17 mouse cellular contexts compared by ENCODE assay signal in the genomic region with DNA sequence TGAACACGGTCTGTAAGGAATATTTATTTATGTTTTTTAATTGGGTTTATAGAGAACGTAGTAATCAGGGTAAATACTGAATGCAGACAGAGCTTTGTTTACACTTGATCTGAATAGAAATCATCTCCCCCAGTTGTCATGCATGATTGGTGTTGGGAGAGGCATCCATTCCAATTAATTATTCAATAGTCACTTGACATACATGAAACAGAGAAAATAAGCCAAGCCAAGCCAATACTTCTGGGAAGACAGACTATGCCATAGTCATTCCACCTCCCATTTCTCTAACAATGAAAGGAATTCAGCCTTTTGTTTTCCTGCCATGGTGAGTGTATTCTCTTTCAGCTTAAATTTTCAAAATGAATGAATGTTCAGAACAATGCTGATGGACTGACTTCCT. TPM values are rescaled to one million over a fixed set of nuclear protein-coding genes. Genes with fewer than 3 reads are reported as not detected.
DNase-seq lines count a peak whose midpoint lies in the region; ATAC-seq and TF ChIP-seq lines count a peak whose summit lies in the region.
"Had no signal": no experiment of that assay in that cellular context is flagged by ENCODE, and none has a peak within 500 bp of the region (broad histone marks: within the 10 kb centered on the region; RNA-seq: fewer than 3 reads in every experiment).

No protein-coding gene starts in this region.

- H3K9ac ChIP-seq in hindbrain, embryonic 14.5 days = peak overlapping the region; percentile 51
- no peak overlapping the region; the same call in 1 of the 2 replicates for H3K9ac ChIP-seq in midbrain, postnatal 0 days (replicated peaks; ENCODE audit: low read length, poor library complexity, severe bottlenecking)
- H3K9ac ChIP-seq in kidney, embryonic 16.5 days (replicated peaks; ENCODE audit: low read length) = no peak overlapping the region
- no peak overlapping the region for H3K9ac ChIP-seq in kidney, embryonic 14.5 days (ENCODE audit: low read depth, low read length)
- H3K9ac ChIP-seq: embryonic facial prominence, embryonic 15.5 days; heart, embryonic 12.5 days; limb, embryonic 12.5 days; liver, embryonic 14.5 days had no signal

- peaks cover 21% of the 10 kb centered on the region for H3K4me1 ChIP-seq in hindbrain, embryonic 14.5 days (replicated peaks; ENCODE audit: control insufficient read depth, insufficient read depth, low read length)
- peaks cover 4% of the 10 kb centered on the region; the same call in 1 of the 2 replicates for H3K4me1 ChIP-seq in midbrain, postnatal 0 days (ENCODE audit: insufficient read depth, low read length)
- H3K4me1 ChIP-seq in kidney, embryonic 16.5 days (ENCODE audit: insufficient read depth, low read length) = no peaks in the 10 kb centered on the region
- H3K4me1 ChIP-seq in kidney, embryonic 14.5 days (ENCODE audit: control insufficient read depth, insufficient read depth, low read length) = no peaks in the 10 kb centered on the region
- H3K4me1 ChIP-seq: embryonic facial prominence, embryonic 15.5 days; heart, embryonic 12.5 days; limb, embryonic 12.5 days had no signal

- peak overlapping the region; percentile 27 for H3K4me3 ChIP-seq in hindbrain, embryonic 14.5 days (replicated peaks; ENCODE audit: low read length)
- H3K4me3 ChIP-seq in midbrain, postnatal 0 days (ENCODE audit: low read depth, low read length) = peak overlapping the region; percentile 25
- no peak overlapping the region for H3K4me3 ChIP-seq in kidney, embryonic 16.5 days (ENCODE audit: low read length)
- H3K4me3 ChIP-seq in kidney, embryonic 14.5 days (ENCODE audit: low read length) = no peak overlapping the region
- H3K4me3 ChIP-seq: embryonic facial prominence, embryonic 15.5 days; heart, embryonic 12.5 days; limb, embryonic 12.5 days had no signal

- peaks cover 19% of the 10 kb centered on the region for H3K9me3 ChIP-seq in hindbrain, embryonic 14.5 days (ENCODE audit: control insufficient read depth, low read length)
- 0 out of 2 replicates have a peak, but pooled peaks cover 5% of the 10 kb centered on the region for H3K9me3 ChIP-seq in midbrain, postnatal 0 days (ENCODE audit: low read length)
- H3K9me3 ChIP-seq in kidney, embryonic 16.5 days (ENCODE audit: low read length) = peaks cover 9% of the 10 kb centered on the region
- peaks cover 10% of the 10 kb centered on the region; the same call in 1 of the 2 replicates for H3K9me3 ChIP-seq in kidney, embryonic 14.5 days (ENCODE audit: control insufficient read depth, low read length)
- H3K9me3 ChIP-seq: embryonic facial prominence, embryonic 15.5 days had no signal

- peaks cover 22% of the 10 kb centered on the region for H3K36me3 ChIP-seq in hindbrain, embryonic 14.5 days (replicated peaks; ENCODE audit: control insufficient read depth, insufficient read depth)
- H3K36me3 ChIP-seq in midbrain, postnatal 0 days (ENCODE audit: insufficient read depth, low read length) = peaks cover 15% of the 10 kb centered on the region
- no peaks in the 10 kb centered on the region for H3K36me3 ChIP-seq in kidney, embryonic 16.5 days (ENCODE audit: insufficient read depth, low read length)
- H3K36me3 ChIP-seq in kidney, embryonic 14.5 days (ENCODE audit: control insufficient read depth, insufficient read depth, low read length) = no peaks in the 10 kb centered on the region
- H3K36me3 ChIP-seq: embryonic facial prominence, embryonic 15.5 days; heart, embryonic 12.5 days; limb, embryonic 12.5 days had no signal

- WGBS in hindbrain, embryonic 14.5 days = 41% methylated on average over 2 of the region's 2 CpGs
- WGBS in midbrain, postnatal 0 days = 55% methylated on average over 2 of the region's 2 CpGs
- 77% methylated on average over 2 of the region's 2 CpGs for WGBS in kidney, embryonic 16.5 days
- 85% methylated on average over 2 of the region's 2 CpGs for WGBS in kidney, embryonic 14.5 days

- H3K27me3 ChIP-seq in hindbrain, embryonic 14.5 days (ENCODE audit: control insufficient read depth, insufficient read depth, low read length) = no peaks in the 10 kb centered on the region
- H3K27me3 ChIP-seq in midbrain, postnatal 0 days (ENCODE audit: insufficient read depth, low read length) = no peaks in the 10 kb centered on the region
- H3K27me3 ChIP-seq in kidney, embryonic 16.5 days (ENCODE audit: insufficient read depth, low read length) = no peaks in the 10 kb centered on the region
- H3K27me3 ChIP-seq in kidney, embryonic 14.5 days (ENCODE audit: control insufficient read depth, insufficient read depth, low read length) = no peaks in the 10 kb centered on the region
- H3K27me3 ChIP-seq: embryonic facial prominence, embryonic 15.5 days had no signal

- peak overlapping the region; percentile 59 for H3K27ac ChIP-seq in hindbrain, embryonic 14.5 days
- no peak overlapping the region for H3K27ac ChIP-seq in midbrain, postnatal 0 days (ENCODE audit: low read depth, low read length)
- H3K27ac ChIP-seq in kidney, embryonic 16.5 days (ENCODE audit: low read length) = no peak overlapping the region
- H3K27ac ChIP-seq in kidney, embryonic 14.5 days (ENCODE audit: low read depth, low read length) = no peak overlapping the region
- H3K27ac ChIP-seq: embryonic facial prominence, embryonic 15.5 days; limb, embryonic 12.5 days; liver, embryonic 14.5 days had no signal

- ATAC-seq in hindbrain, embryonic 14.5 days (ENCODE audit: low FRiP score) = no peak; the same call in 1 of the 2 replicates
- no peak for ATAC-seq in midbrain, postnatal 0 days (ENCODE audit: low FRiP score)
- no peak for ATAC-seq in kidney, embryonic 16.5 days (ENCODE audit: low FRiP score, low TSS enrichment)
- ATAC-seq in kidney, embryonic 14.5 days (ENCODE audit: low FRiP score, low TSS enrichment) = no peak
- ATAC-seq in CD4-positive, CD25-positive, alpha-beta regulatory T cell, adult 4 months = no peak

- no peak for TF ChIP-seq CTCF in midbrain, postnatal 0 days (IDR thresholded peaks at IDR 0.05)

- peak; percentile 24 for DNase-seq in cerebellum, adult 9-10 months
- DNase-seq in cerebellum, adult 11 months = no peak
- DNase-seq in Muller cell, postnatal 12 days (ENCODE audit: inconsistent ontology term) = peak; percentile 93
- peak; percentile 27 for DNase-seq in hindbrain, embryonic 14.5 days (ENCODE audit: low spot score)
- no peak for DNase-seq in midbrain, postnatal 0 days (ENCODE audit: low spot score)
- DNase-seq: cerebellum, adult 11-12 months; gastrocnemius, postnatal 14 days; kidney, adult 2 months; lung, postnatal 14 days; right cerebral cortex, adult 18-20 months had no signal

- peak overlapping the region; percentile 61 for H3K4me2 ChIP-seq in hindbrain, embryonic 14.5 days (replicated peaks)
- H3K4me2 ChIP-seq in midbrain, postnatal 0 days (ENCODE audit: low read depth, low read length, poor library complexity, severe bottlenecking) = peak overlapping the region; percentile 48
- no peak overlapping the region for H3K4me2 ChIP-seq in kidney, embryonic 16.5 days (replicated peaks; ENCODE audit: low read depth, low read length)
- no peak overlapping the region for H3K4me2 ChIP-seq in kidney, embryonic 14.5 days (replicated peaks; ENCODE audit: low read depth, low read length)
- H3K4me2 ChIP-seq: embryonic facial prominence, embryonic 15.5 days; heart, embryonic 12.5 days; limb, embryonic 12.5 days had no signal

RNA-seq across cellular contexts. Expression of a gene that starts 7.5 kb away (rescaled TPM):
- 204 and 210 TPM in 2 replicates for polyA plus RNA-seq in hindbrain, embryonic 14.5 days (2014; fragmentation: Nextera tagmentation; extraction: Ambion mirVana)
- 472 and 498 TPM in 2 replicates for total RNA-seq in midbrain, postnatal 0 days (2014; rRNA removed)
- polyA plus RNA-seq in midbrain, postnatal 0 days (2015; fragmentation: Nextera tagmentation; extraction: Ambion mirVana) = 209 and 240 TPM in 2 replicates
- polyA plus RNA-seq in kidney, embryonic 16.5 days (2015; fragmentation: Nextera tagmentation; extraction: Ambion mirVana) = 4.6 and 5.5 TPM in 2 replicates
- polyA plus RNA-seq in kidney, embryonic 14.5 days (2014; fragmentation: Nextera tagmentation; extraction: Ambion mirVana) = 7.7 and 10.1 TPM in 2 replicates
- polyA plus RNA-seq in CD4-positive, CD25-positive, alpha-beta regulatory T cell, adult 4 months (2017; shearing (Covaris generic)) = under 1 TPM in 1 of 2 experiments, not detected in 1; 0.34 TPM

Comparison
In these comparisons a context has a peak if more than half of its experiments do, and no peak if none do; other contexts are left out.
1. DNase-seq: peak in cerebellum, adult 9-10 months (single experiment), Muller cell, postnatal 12 days (single experiment) and hindbrain, embryonic 14.5 days (single experiment); none in cerebellum, adult 11 months (single experiment) and midbrain, postnatal 0 days (single experiment).
2. H3K4me2 ChIP-seq: peak in hindbrain, embryonic 14.5 days (single experiment) and midbrain, postnatal 0 days (single experiment); none in kidney, embryonic 16.5 days (single experiment) and kidney, embryonic 14.5 days (single experiment).
3. H3K4me3 ChIP-seq: peak in hindbrain, embryonic 14.5 days (single experiment) and midbrain, postnatal 0 days (single experiment); none in kidney, embryonic 16.5 days (single experiment) and kidney, embryonic 14.5 days (single experiment).
4. RNA of a gene that starts 7.5 kb away (polyA plus RNA-seq): 209 to 240 TPM in midbrain, postnatal 0 days and 204 to 210 TPM in hindbrain, embryonic 14.5 days; 7.7 to 10.1 TPM in kidney, embryonic 14.5 days, 4.6 to 5.5 TPM in kidney, embryonic 16.5 days and 0.34 TPM in CD4-positive, CD25-positive, alpha-beta regulatory T cell, adult 4 months; every median in the first group is over 10 times any median in the second.